Mouse (Mus musculus) spleen, adult 12 weeks (tissue): ENCODE measurements around the gene Plppr1.

ENCODE experiments used
- DNase-seq: peaks from one replicate; pipeline ENCODE4 v3.0.0; 2022; ENCODE audit warnings: low spot score

Plppr1 gene

GRCm38 (mm10) chr4:49059021-49059401 is at the start of gene Plppr1:
Plppr1 (plus strand) TSS chr4:49059273.
- no peak for DNase-seq

GRCm38 (mm10) chr4:49016701-49017100 is 42.4 kb upstream of the Plppr1 start:
- no peak for DNase-seq

DNA sequence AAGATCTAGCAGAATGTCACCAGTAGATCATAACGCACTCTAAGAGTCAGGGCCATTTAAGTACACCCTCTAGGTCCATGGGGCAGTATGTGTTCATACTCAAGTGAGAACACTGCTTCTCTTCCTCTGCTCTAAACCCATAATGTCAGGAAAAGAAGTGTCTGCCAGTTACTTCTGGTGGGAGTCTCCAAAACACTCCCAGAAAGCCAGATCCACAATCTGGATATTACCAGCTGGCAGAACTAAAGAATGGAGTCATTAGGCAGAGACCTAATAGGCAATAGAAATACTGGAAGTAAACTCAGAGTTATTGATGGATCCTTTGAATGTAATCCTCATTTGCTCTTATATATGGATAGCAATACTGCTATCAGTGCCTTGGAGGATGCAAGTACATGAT is 35.9 kb upstream of the Plppr1 start:
- no peak for DNase-seq

GRCm38 (mm10) chr4:49038311-49038710 is 20.8 kb upstream of the Plppr1 start:
- DNase-seq, result no peak

GRCm38 (mm10) chr4:49039854-49040253 is 19.2 kb upstream of the Plppr1 start:
- DNase-seq, result no peak

GRCm38 (mm10) chr4:49041655-49042054 is 17.4 kb upstream of the Plppr1 start:
- no peak for DNase-seq

DNA sequence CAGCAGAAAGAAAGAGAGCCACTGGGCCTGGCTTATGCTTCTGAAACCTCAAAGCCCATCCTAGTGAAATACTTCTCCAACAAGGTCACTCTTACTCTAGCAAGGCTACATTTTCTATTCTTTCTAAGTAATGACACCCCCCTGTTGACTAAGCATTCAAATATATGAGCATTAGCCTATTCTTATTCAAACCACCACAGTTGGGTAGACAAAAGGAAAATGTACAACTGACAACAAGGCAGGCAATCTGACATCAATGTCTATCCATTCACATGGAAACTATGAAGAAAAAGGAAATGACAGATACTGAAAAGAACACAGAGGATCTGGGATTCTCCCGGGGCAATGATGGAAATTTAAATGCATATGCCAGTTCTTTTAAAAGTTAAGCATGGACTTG is 8.4 kb upstream of the Plppr1 start:
- no peak for DNase-seq

DNA sequence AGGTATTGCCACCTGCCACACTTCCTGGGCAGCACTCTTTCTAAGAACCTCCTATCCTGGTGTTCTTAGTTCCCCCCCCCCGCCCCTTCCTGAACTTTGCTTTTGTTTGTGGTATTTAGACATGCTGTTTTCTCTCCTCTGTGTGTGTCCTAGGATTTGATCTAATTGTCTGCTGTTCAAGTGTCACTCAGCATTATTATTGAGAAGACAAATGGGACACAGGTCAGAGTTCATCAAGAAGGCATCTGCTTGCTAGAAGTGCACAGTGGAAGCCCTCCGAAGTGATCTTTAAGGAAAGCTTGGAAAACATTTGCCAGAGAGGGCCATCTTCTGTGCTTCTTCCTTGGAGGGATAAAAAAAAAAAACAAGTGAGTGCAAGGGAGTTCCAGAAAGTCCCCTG is 1.2 kb upstream of the Plppr1 start:
- DNase-seq, result no peak

GRCm38 (mm10) chr4:49058557-49058956 is 516 bp upstream of the Plppr1 start:
- no peak for DNase-seq

DNA sequence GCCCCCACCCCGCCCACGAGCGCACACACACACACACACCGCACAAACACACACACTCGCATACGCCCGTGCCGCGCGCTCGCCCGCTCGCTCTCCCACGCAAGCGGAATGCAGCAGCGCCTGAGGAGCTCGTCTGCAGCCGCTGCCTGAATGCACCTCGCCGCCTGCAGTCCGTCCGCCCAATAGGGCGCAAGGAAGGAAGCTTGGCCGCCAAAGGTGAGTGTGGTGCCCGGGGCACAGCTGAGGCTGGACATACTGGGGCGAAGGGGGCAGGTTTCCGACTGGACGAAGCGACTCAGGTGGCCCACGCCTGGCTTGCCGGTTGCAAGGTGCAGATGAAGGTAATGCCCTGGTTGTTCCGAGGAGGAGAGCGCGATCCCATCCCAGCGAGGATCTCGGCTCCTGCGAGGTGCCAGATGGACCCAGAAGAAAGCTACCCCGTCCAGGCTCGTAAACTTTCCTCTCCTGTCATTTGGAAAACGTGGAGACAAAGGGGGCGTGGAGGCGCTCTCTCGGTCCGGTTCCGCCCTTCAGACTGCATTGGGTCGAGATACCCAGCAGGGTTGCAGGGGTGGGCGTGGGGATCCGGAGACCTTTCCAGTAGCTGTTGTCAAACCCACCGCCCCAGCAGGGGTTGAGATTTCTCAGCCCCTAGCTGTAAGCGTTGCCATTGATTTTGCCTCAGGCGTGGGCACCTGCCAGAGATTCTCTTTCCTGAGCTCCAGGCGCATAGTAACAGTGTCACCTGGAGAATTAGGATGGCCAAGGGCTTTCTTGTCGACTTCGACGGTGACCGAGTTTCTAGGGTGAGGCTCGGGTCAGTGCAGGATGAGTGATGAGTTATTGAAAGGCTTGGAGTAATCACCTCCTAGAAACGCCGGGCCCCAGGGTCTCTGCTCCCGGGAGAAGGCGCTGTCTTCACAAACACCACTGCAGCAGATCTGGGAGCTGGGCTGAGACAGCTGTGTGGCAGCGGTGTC is 619 bp downstream of the Plppr1 start:
- DNase-seq, result no peak

DNA sequence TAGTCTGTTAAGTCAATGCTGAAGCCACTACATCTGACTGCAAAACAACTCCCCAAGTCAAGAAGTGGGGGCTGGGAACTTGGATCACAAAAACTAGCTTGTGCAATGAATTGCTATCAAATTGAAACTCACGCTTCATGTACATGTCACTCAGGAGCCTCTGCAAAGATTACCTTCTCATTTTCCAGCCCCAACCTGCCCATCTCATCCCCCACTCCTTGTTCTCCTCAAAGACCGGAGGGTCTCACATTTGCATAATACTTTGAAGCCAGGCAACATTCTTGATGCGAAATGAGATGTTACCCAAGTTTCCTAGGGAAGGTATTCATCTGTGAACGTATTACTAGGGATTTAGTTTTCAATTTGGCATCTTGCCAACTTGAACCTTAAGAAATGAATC is 10.4 kb downstream of the Plppr1 start:
- no peak for DNase-seq

- no peak for DNase-seq
These were observed 13.8 kb downstream of the Plppr1 start for GRCm38 (mm10) chr4:49072886-49073285.

DNA sequence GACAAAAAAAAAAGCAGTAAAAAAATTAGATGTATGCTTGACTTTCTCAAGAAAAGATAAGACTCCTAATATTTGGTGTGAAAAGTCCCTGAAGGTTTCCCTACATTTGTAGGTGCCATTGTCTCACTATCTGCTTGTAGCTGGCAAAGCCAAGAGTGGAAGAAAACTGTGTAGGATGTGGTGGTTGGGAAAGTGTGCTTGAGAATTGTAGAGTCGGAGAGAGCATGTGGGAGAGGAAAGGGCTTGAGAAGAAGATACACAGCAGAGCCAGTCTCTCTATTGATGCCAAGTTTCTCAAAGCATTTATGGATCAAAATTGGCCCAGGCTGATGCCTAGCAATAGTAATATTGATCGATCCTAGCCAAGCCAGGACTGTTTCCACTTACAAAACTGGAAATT is 16.8 kb downstream of the Plppr1 start:
- DNase-seq, result no peak

DNA sequence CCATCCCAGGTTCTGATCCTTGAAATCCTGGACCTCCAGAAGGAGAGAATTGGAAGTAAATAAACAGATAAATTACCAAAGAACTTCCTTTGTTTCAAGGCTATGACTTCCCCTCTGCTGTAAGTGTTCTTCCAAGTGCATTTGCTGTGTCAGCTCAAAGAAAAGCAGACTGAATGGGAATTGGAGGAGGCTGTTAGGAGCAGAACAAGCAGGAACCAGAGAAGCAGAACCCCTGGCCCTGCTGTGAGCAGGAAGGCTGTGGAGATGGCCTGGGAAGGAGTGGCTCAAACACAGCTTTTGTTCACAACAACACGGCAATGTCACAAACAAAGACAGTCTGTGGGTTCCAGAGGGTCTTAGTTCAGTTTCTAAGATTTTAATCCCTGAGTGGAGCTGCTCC is 20.3 kb downstream of the Plppr1 start:
- DNase-seq, result no peak

DNA sequence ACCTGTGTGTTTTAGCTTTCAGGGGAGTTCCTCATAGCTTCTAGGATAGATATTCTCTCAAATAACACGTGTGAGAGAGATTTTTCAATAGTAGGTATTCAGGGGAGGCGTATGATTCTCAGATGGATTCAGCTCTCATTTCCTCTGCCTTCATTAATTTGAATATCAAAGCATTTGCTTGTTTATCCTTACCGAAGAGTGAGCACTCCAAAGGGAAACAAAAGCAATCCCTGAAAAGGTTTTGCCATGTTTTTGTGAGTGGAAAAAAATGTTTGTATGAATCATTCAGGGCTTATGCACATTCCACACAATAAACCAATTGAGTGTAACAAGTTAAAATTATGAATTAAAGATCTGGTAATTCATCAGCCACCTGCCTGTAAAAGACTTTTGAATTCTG is 29.1 kb downstream of the Plppr1 start:
- no peak for DNase-seq

GRCm38 (mm10) chr4:49090461-49090860 is 31.4 kb downstream of the Plppr1 start:
- DNase-seq, result no peak

DNA sequence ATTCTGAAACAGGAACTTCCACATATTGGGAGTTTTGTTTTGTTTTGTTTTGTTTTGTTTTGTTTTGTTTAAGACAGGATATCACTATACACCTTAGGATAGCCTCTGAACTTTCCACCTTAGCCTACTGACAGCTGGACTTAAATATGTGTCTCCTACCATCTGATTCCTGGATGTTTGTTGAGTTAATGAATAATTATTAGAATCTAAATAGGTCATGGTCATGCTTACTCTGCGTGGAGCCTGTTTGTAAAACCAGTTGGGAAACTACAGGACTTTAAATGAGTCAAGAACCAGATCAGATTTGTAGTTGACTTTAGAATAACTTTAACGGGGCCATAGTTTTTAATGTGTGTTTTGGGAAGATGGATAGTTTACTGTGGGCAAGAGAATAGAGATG is 40.4 kb downstream of the Plppr1 start:
- no peak for DNase-seq

DNA sequence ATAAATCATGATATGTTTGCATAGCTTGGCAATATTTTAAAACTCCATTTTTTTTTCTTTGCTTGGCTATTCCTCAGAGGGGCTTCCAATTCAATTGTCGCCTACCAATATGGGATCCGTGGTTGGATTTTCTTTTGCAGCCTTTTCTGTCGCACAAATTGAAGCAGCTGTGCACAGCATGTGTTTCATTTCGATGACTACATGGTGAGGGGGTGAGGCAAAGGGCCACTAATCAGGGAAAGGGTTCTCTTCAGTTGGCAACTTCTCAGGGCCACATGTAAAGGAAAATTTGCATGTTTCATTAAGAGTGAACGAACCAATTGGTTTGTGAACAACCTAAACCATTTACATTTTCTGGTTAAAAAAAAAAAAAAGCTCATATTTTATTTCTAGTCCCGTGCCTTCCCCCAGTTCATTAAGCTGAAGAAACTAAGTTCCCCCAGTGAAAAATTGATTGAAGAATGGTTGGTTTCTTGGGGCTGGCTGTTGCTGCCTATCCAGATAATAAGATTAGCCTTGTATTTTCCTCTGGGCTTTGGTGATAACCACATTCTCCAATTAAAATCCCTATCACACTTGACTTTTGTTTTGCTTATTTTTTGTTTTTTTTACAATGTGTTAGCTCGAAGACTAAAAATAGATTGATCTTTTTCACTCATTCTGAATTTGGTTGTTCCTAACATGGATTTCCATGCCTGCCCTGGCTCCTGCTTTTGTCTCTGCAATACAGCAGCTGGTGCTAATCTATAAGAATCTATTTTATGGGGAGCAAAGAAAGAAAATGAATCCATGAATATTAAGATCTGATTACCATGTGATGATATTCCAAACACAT is 43.1 kb downstream of the Plppr1 start:
- no peak for DNase-seq

DNA sequence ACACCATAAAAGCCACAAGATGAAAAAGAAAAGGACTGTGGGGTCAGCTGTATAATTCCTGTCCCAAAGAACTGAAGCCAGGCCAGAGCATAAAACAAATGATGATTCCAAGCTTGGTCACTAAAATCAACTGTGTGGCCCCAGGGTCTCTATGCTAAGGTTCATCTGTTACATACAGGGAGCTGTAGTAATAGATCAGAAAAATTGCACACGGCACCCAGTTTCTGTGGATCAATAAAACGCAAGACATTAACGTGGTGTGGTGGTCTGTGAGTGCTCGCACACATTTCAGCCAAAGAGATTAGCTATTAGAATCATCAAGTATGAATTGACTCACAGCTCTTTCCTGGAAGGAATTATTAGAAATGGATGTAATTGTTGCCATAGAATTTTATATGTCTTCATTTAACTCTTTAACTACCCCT is 43.7 kb downstream of the Plppr1 start:
- DNase-seq, result no peak

DNA sequence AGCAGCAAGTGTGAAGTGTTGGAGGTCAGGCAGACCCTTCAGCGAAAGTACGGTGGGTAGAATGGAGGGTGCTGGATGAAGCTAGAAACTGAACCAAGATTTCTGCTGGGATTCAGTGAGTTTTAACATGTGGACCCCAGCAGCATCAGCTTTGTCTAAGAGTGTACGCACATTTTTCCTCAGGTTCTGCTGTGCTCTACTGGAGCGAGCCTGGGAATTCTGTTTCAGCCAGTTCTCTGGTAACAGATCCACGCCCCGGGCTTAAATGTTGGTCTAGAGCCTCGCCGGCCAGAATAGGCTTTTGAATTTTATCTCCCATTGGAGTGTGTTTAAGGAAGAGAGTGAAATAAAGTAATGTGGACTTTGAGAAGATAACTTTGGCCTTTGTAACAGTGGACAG is 45.8 kb downstream of the Plppr1 start:
- DNase-seq, result no peak

DNA sequence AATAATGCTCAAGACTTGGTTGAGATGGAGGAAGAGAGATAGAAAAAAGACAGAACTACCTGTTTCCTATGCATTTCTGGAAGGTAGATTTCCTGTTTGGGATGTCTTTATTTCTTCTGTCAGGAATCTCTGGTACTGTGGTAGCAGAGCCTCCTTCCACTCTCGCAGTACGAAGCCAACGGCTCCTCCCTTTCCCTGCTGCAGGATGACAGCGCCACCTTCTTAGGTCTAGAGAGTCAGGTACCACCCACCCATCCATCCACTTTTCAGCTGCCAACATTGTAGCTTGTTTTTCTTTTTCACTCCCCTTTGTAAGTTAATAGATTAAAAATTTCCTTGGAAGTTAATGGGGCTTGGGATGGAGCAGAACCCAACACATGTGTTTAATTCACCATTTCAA is 48.8 kb downstream of the Plppr1 start:
- DNase-seq, result no peak

- no peak for DNase-seq
These were observed 49.3 kb downstream of the Plppr1 start for GRCm38 (mm10) chr4:49108371-49108770.

DNA sequence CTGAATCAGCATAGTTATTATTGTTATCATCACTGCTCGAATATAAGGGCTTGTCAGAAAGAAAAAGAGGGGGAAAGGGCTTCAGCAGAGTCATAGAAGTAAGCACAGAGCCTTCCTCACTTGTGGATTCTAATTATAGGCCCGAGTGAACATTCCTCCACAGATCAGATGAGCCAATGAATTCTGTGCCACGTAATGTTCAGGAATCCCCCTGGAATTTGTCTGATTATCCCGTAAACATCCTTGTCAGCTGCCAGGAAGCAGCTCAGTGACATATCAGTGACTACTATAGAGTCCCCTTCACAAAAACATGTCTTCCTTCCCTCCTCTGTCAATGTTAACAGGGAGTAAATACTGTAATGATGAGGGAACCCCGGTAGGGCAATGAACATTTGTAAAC is 50.9 kb downstream of the Plppr1 start:
- no peak for DNase-seq
